Mouse (Mus musculus) erythroblast, embryonic 14.5 days (primary cell): ENCODE results near the gene Ubox5.

Experiments used
- GATA1 ChIP-seq: IDR thresholded peaks from 2 replicates; pipeline ENCODE4 v1.6.1; 2012; ENCODE audit warnings: low read length, inconsistent platforms, mixed read lengths
- TAL1 ChIP-seq: IDR thresholded peaks from 3 replicates; pipeline ENCODE4 v1.6.1; 2012; ENCODE audit warnings: low read length, inconsistent platforms, mixed read lengths

- TF ChIP-seq TAL1, result no peak
- no peak for TF ChIP-seq GATA1
Observed at GRCm38 (mm10) chr2:130638101-130638611, 8.3 kb upstream of the Ubox5 start.
